Mouse (Mus musculus) gastrocnemius, postnatal 10 days (tissue): ENCODE results near the gene Mxd3. TPM values are rescaled to one million over a fixed set of nuclear protein-coding genes. Genes with fewer than 3 reads are reported as not detected.

Experiments
- DNase-seq: peaks from one replicate; pipeline ENCODE4 v3.0.0; 2021; ENCODE audit warnings: mixed read lengths
- long read RNA-seq, 2 experiments: library from polyadenylated mRNA; stranded (forward); transcript quantifications; one replicate each; pipeline ENCODE4 v2.0.0; 2021
- total RNA-seq, 2 experiments: library from RNA; stranded (reverse); gene quantifications; 2 replicates each; pipeline ENCODE4 v1.2.3; 2021

The Mxd3 gene
- total RNA-seq: 1 to 10 TPM; 6.2 to 7.8 TPM
- long read RNA-seq, experiment 1, transcript Mxd3-201 (6 exons, 1,327 nt): major isoform, 6 of 10 reads
- long read RNA-seq, experiment 1, partial matches to known transcripts: 1 of 10 reads
- long read RNA-seq, experiment 1, other reads (novel, unspliced or antisense): 1 of 10 reads
- long read RNA-seq, experiment 2, partial matches to known transcripts: 0 of 6 reads
- long read RNA-seq, experiment 2, other reads (novel, unspliced or antisense): 1 of 6 reads

GRCm38 (mm10) chr13:55329683-55330566, at the start of gene Mxd3:
Mxd3 (minus strand) TSS chr13:55329823.
- peak; percentile 79 for DNase-seq

- DNase-seq: no peak
Measured at GRCm38 (mm10) chr13:55378907-55379580, 49.4 kb upstream of the Mxd3 start.

GRCm38 (mm10) chr13:55375877-55376276, 46.3 kb upstream of the Mxd3 start:
- no peak for DNase-seq

- DNase-seq: no peak
Measured at GRCm38 (mm10) chr13:55374206-55374924, 44.7 kb upstream of the Mxd3 start.

- DNase-seq: no peak
Measured at GRCm38 (mm10) chr13:55371740-55372139, 42.1 kb upstream of the Mxd3 start.

- DNase-seq: no peak
Measured at GRCm38 (mm10) chr13:55371007-55371681, 41.5 kb upstream of the Mxd3 start.

- no peak for DNase-seq
Measured at GRCm38 (mm10) chr13:55370234-55370633, 40.6 kb upstream of the Mxd3 start.

GRCm38 (mm10) chr13:55369531-55370114, 40.0 kb upstream of the Mxd3 start, which contains the start of gene Rgs14:
Rgs14 (plus strand) TSS chr13:55369732.
- no peak for DNase-seq

- no peak for DNase-seq
Measured at GRCm38 (mm10) chr13:55368401-55368800, 38.8 kb upstream of the Mxd3 start.

GRCm38 (mm10) chr13:55362453-55363060, 32.9 kb upstream of the Mxd3 start, which contains the start of gene Lman2:
Lman2 (minus strand) TSS chr13:55362783.
- peak; percentile 90 for DNase-seq

- DNase-seq: no peak
Measured at GRCm38 (mm10) chr13:55361974-55362452, 32.4 kb upstream of the Mxd3 start.

GRCm38 (mm10) chr13:55361145-55361544, 31.5 kb upstream of the Mxd3 start:
- DNase-seq: no peak

- DNase-seq: no peak
Measured at GRCm38 (mm10) chr13:55346745-55347144, 17.1 kb upstream of the Mxd3 start.

GRCm38 (mm10) chr13:55344286-55344685, 14.7 kb upstream of the Mxd3 start:
- no peak for DNase-seq

- no peak for DNase-seq
Measured at GRCm38 (mm10) chr13:55342469-55342868, 12.8 kb upstream of the Mxd3 start.

GRCm38 (mm10) chr13:55339259-55339658, 9.6 kb upstream of the Mxd3 start:
- DNase-seq: no peak

GRCm38 (mm10) chr13:55338131-55339054, 8.8 kb upstream of the Mxd3 start:
- no peak for DNase-seq

- DNase-seq: no peak
Measured at GRCm38 (mm10) chr13:55337341-55337975, 7.8 kb upstream of the Mxd3 start.

GRCm38 (mm10) chr13:55335701-55336100, 6.1 kb upstream of the Mxd3 start:
- no peak for DNase-seq
